Mouse (Mus musculus) right cerebral cortex, adult 2 months (tissue): ENCODE data around the gene Camk2n2.

Experiments used
- DNase-seq, 2 experiments: peaks; one replicate each; pipeline ENCODE4 v3.0.0; 2021 to 2022; ENCODE audit warnings: low spot score in 2 of 2

Camk2n2 gene

GRCm38 (mm10) chr16:20611357-20612227 lies 9.5 kb downstream of the Camk2n2 start, which contains the start of the genes Eef1akmt4, Gm49333 and Alg3:
TSS of gene Eef1akmt4 (plus strand) at chr16:20611593.
TSS of gene Gm49333 (plus strand) at chr16:20611610.
TSS of gene Alg3 (minus strand) at chr16:20611735.
- peak; percentile 66 to 80 for DNase-seq

DNA sequence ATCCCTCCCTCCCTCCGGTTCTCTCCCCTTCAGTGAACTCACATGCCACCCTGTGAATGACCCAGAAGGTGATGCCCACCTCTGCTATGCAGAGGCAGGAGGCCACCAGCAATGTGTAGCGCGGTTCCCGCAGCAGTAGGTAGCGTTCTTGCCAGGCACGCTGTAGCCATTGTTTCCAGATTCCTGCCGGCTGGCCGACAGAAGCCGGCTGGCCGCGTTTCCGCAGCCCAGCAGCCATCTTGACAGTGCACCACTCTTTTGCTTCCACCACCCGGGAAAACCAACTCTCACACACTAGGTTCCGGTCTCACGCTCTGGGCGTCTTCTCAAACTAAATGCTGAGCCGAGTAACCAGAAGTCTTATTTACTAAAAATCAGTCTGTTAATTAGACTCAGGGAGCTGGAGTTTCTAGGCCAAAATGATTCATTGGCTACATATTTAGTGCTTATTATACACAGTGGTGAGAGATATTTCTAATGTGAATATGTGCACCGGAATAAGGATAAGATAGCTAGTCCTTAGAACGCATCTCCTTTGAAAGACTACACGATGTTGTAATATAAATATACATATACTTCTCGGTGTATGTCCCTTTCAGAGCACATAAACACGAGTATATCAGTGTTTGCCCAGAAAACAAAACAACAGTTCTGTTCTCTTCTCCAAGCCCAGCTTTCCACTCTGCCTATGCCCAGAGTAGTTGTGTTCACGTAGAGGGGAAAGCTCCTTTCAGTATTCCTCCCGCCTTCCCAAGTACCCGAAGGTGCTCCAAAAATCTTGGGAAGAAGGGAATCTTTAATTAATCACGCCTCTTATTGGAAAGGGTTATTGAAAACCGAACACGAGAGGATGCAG lies 10.4 kb downstream of the Camk2n2 start:
- peak; percentile 80 to 84 for DNase-seq

GRCm38 (mm10) chr16:20604705-20605104 lies 16.4 kb downstream of the Camk2n2 start:
- no peak for DNase-seq

DNA sequence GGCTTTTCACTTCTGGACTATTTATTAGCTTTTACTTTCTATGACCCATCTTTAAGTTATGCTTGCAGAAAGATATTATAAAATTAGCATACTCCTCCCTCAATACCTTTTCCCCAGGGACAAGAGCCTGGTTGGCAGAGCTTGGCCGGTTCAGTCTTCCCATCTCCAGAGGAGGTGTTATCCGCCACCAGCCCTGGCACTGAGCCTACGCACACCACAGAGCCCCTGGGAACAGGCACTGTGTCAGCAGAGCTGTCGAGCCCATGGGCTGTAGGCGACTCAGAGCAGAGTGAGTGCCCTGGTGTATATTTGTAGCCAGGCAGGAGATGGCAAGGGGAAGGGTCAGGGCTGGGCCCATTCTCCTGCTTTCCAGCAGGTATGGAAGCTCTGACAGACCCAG lies 20.6 kb downstream of the Camk2n2 start:
- no peak for DNase-seq

DNA sequence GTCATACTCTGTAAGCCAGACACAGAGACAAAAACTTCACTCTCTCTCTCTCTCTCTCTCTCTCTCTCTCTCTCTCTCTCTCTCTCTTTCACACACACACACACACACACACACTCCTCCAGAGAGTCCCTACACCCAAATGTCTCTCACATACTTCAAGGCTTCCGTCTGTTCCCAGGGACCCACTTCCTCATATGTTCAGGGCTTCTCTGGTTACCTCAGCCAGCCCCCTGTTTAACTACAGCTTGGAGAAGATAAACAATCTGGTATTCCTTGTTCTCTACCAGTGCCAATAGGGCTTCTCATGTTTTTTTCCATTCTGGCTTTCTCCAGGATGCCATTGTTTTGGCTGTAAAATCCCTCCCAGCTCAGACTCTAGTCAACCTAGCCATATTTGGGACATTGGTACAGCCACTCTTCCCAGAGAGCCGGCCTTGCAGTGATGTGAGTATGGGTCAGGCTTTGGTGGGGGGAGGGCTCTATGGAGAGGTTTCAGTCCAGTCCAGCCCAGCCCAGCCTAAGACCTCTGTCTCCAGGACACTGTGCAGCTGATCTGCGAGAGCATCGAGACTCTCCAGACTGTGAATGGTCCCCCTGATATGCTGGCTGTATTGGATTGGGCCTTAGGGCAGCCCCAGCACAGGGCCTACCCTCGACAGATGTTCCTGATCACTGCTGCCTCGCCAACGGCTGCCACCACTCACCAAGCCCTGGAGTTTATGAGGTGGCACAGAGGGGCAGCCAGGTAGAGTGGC lies 24.2 kb downstream of the Camk2n2 start:
- no peak for DNase-seq

DNA sequence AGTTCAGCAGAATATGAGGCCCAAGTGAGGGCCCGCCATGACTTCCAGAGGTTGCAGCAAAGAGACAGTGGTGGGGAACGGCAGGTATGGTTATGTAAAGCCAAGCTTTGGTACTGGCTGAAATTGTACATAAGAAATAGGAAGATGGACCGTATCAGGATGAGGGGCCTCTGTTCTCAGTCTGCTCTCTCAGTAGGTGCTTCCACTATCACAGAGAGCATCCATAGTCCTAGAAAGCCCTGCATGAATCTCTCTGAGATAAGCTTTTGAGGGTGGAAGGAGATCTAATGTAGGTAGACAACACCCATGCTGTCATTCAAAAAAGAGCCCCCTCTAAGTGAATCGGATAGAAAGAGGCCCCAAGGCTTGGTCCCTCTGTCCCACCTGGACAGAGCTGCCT lies 25.4 kb downstream of the Camk2n2 start:
- no peak for DNase-seq

- no peak for DNase-seq
Observed at GRCm38 (mm10) chr16:20595060-20595673, 25.9 kb downstream of the Camk2n2 start.

DNA sequence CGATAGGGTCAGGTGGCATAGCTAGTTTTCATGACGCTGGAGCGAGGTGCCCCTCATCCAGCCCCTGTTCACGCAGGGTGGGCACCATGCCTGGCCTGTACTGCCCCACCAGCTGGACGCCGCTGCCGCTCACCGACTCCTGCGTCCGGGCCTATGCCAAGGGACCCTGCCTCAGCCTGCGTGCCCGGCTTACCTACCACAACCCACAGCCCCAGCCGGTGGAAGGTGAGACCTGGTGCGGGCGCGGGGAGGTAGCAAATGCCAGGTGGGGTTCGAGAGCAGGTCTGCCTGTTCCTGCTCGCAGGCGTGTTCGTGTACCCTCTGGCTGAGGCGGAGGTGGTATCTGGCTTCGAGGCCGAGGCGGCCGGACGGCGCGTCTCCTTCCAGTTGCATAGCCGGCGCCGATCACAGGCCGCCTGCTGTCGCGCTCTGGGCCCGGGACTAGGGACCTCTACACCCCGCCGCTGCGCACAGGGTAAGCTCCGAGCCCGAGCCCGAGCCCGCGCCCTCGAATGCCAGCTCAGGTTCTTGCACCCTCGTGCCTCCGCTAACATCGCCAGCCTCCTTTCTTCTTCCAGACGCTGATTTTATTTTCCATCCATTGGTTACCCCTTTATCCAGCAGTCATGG lies 29.9 kb downstream of the Camk2n2 start:
- DNase-seq = no peak

GRCm38 (mm10) chr16:20590680-20591038 lies 30.4 kb downstream of the Camk2n2 start:
- DNase-seq = no peak

- DNase-seq = peak; percentile 54 to 66
Observed at GRCm38 (mm10) chr16:20589939-20590679, 31.0 kb downstream of the Camk2n2 start.

DNA sequence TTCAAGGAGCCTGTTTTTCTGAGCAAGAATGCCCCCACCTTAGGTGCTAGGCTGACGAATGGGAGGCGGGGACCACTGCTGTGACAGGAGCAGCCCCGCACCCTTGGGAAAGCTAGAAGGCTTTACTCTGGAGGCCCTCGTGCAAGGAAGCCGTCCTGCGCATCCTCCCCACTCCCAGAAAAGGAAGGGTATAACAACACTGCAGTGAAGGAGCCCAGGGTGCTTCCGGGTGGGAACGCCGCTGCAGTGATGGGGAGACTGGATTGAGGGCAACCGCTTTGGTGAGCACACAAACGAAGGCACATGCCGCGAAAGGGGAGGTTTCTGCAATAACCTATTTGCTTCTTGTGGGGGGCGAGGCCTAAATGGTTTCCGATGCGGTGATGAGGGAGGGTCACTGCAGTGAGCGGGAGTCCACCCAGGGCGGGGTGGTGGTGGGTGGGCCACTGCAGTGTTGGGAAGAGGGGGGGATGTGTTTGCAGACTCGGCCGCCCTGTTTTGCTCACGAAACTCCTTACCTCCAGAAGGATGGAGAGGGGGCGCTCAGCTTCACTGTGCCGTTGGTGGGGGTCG lies 31.6 kb downstream of the Camk2n2 start, which contains the start of gene Vwa5b2:
Vwa5b2 (plus strand) TSS at position 106 of the 573 bp plus-strand sequence.
- peak; percentile 36 to 52 for DNase-seq
